In genomic region chr10:60527949-60528348, GRCm38 (mm10) we compare ENCODE assay signal across 17 mouse cellular contexts.
"Had no signal": no experiment of that assay in that cellular context is flagged by ENCODE, and none has a peak within 500 bp of the region (broad histone marks: within the 10 kb centered on the region; RNA-seq: fewer than 3 reads in every experiment).

No protein-coding gene starts in this region.

- H3K4me1 ChIP-seq: liver, embryonic 12.5 days; neural tube, embryonic 15.5 days had no signal

- H3K27me3 ChIP-seq: neural tube, embryonic 15.5 days had no signal

- H3K36me3 ChIP-seq: liver, embryonic 12.5 days; neural tube, embryonic 13.5 days; neural tube, embryonic 15.5 days had no signal

- H3K27ac ChIP-seq: liver, embryonic 12.5 days; liver, embryonic 14.5 days; neural tube, embryonic 13.5 days; neural tube, embryonic 15.5 days had no signal

- DNase-seq: lung, adult 18-20 months; lung, embryonic 14.5 days; lung, postnatal 10 days; lung, postnatal 4 days; retina, postnatal 1 day; right cerebral cortex, adult 18-20 months; right cerebral cortex, postnatal 25 days; right cerebral cortex, postnatal 4 days; spleen, adult 18-20 months; thymus, adult 18-20 months; thymus, postnatal 14 days; thymus, postnatal 36 days had no signal

- ATAC-seq: liver, embryonic 12.5 days had no signal

- H3K4me3 ChIP-seq: liver, embryonic 12.5 days; myocyte; neural tube, embryonic 13.5 days; neural tube, embryonic 15.5 days had no signal

- H3K4me2 ChIP-seq: liver, embryonic 12.5 days; lung, embryonic 14.5 days; neural tube, embryonic 13.5 days; neural tube, embryonic 15.5 days had no signal

- H3K9ac ChIP-seq: liver, embryonic 12.5 days; liver, embryonic 14.5 days; lung, embryonic 14.5 days; neural tube, embryonic 13.5 days; neural tube, embryonic 15.5 days had no signal

- H3K9me3 ChIP-seq: liver, embryonic 12.5 days; neural tube, embryonic 13.5 days; neural tube, embryonic 15.5 days had no signal
